Comparison of ENCODE assay signal across 9 mouse cellular contexts in the genomic region with DNA sequence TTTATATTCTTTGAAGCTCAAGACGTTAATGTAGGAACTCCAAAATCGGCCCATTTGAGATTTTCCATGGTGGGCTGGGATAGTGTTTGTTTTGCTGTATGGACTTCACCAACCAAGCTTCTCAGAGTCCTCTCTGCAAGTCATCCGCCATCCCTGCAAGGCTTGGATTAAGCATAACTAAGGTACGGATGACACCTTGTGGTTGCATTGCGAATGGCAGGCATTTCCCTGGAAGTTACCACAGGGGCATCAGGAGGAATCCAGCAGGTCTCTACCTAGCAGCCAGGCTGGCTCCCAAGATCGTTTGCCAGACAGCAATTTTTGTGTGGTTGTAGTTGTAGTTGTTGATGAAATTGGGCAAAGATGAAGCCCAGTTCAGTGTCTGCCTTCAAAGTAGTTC. TPM values are rescaled to one million over a fixed set of nuclear protein-coding genes. Genes with fewer than 3 reads are reported as not detected.
DNase-seq lines count a peak whose midpoint lies in the region; ATAC-seq and TF ChIP-seq lines count a peak whose summit lies in the region.
"Had no signal": no experiment of that assay in that cellular context is flagged by ENCODE, and none has a peak within 500 bp of the region (broad histone marks: within the 10 kb centered on the region; RNA-seq: fewer than 3 reads in every experiment).

No protein-coding gene starts in this region.

- no peak overlapping the region for H3K4me3 ChIP-seq in E14TG2a.4 (replicated peaks; ENCODE audit: low read length)
- H3K4me3 ChIP-seq in liver, postnatal 0 days (ENCODE audit: low read depth, low read length), result no peak overlapping the region
- H3K4me3 ChIP-seq: heart, embryonic 13.5 days had no signal

- H3K9ac ChIP-seq in liver, postnatal 0 days (replicated peaks), result no peak overlapping the region
- H3K9ac ChIP-seq: heart, embryonic 13.5 days had no signal

- H3K36me3 ChIP-seq in E14TG2a.4 (ENCODE audit: insufficient read depth, low read length), result no peaks in the 10 kb centered on the region
- no peaks in the 10 kb centered on the region for H3K36me3 ChIP-seq in liver, postnatal 0 days (replicated peaks; ENCODE audit: insufficient read depth, low read length)
- H3K36me3 ChIP-seq: heart, embryonic 13.5 days had no signal

- no peak overlapping the region for H3K4me2 ChIP-seq in liver, postnatal 0 days (ENCODE audit: low read depth, low read length)
- H3K4me2 ChIP-seq: heart, embryonic 13.5 days had no signal

- DNase-seq in adrenal gland, adult 8-10 months, result peak; percentile 76
- DNase-seq in embryo, embryonic 11.5 days (ENCODE audit: low read depth, low spot score), result peak; percentile 81
- peak; percentile 84 to 95 for DNase-seq in kidney, postnatal 25 days
- DNase-seq in liver, postnatal 0 days, result peak; percentile 81
- DNase-seq in retina, embryonic 14.5 days (ENCODE audit: low spot score), result peak; percentile 97
- DNase-seq in urinary bladder, adult 2 months (ENCODE audit: low spot score), result peak; percentile 71

- peaks cover 63% of the 10 kb centered on the region for H3K27me3 ChIP-seq in E14TG2a.4 (ENCODE audit: insufficient read depth, low read length)
- H3K27me3 ChIP-seq in liver, postnatal 0 days (ENCODE audit: insufficient read depth, low read length), result peaks cover 50% of the 10 kb centered on the region

- H3K4me1 ChIP-seq in E14TG2a.4 (replicated peaks; ENCODE audit: low read depth, low read length), result peaks cover 20% of the 10 kb centered on the region
- peaks cover 2% of the 10 kb centered on the region; the same call in 1 of the 2 replicates for H3K4me1 ChIP-seq in liver, postnatal 0 days (ENCODE audit: insufficient read depth)

- no peak for TF ChIP-seq EP300 in liver, postnatal 0 days (IDR thresholded peaks at IDR 0.05; ENCODE audit: low read depth)

- 6% methylated on average over 6 of the region's 6 CpGs for WGBS in liver, postnatal 0 days (ENCODE audit: insufficient replicate concordance)

- peak; percentile 86 for TF ChIP-seq CTCF in E14TG2a.4 (conservative IDR thresholded peaks at IDR 0.05; ENCODE audit: low read length)
- peak; percentile 93 for TF ChIP-seq CTCF in liver, postnatal 0 days (IDR thresholded peaks at IDR 0.05; ENCODE audit: low read depth)

- peak; percentile 67 for ATAC-seq in granulocyte monocyte progenitor cell, adult 5-6 weeks (replicated peaks; ENCODE audit: poor library complexity, severe bottlenecking)
- no peak for ATAC-seq in liver, postnatal 0 days

- no peak overlapping the region for H3K27ac ChIP-seq in liver, postnatal 0 days (ENCODE audit: low read depth)
- H3K27ac ChIP-seq: heart, embryonic 13.5 days had no signal

- peaks cover 6% of the 10 kb centered on the region; the same call in 1 of the 2 replicates for H3K9me3 ChIP-seq in E14TG2a.4 (ENCODE audit: low read length)
- H3K9me3 ChIP-seq in liver, postnatal 0 days (ENCODE audit: low read length), result no peaks in the 10 kb centered on the region
- H3K9me3 ChIP-seq: heart, embryonic 13.5 days had no signal

RNA-seq across cellular contexts. Expression of a gene that starts 2.0 kb away (rescaled TPM):
- total RNA-seq in adrenal gland, adult 8-10 months (2022), result under 1 TPM; 0.12 to 0.91 (median 0.64) TPM
- not detected in 2 replicates for total RNA-seq in granulocyte monocyte progenitor cell, adult 5-6 weeks (2014; fragmentation: Nextera tagmentation)
- total RNA-seq in granulocyte monocyte progenitor cell, adult 5-6 weeks (2017), result not detected in 2 replicates
- polyA plus RNA-seq in liver, postnatal 0 days (2015; fragmentation: Nextera tagmentation; extraction: Ambion mirVana), result 0.05 and 0.06 TPM in 2 replicates
- 2.4 and 3.3 TPM in 2 replicates for polyA plus RNA-seq in urinary bladder, adult 2 months (2012; rRNA removed)

RNA-seq across cellular contexts. Expression of a gene that starts 18.1 kb away (rescaled TPM):
- 1 to 10 TPM; 3.8 to 8.2 (median 5.1) TPM for total RNA-seq in adrenal gland, adult 8-10 months (2022)
- total RNA-seq in granulocyte monocyte progenitor cell, adult 5-6 weeks (2014; fragmentation: Nextera tagmentation), result not detected in 2 replicates
- total RNA-seq in granulocyte monocyte progenitor cell, adult 5-6 weeks (2017), result not detected in 2 replicates
- 0.81 and 1.1 TPM in 2 replicates for polyA plus RNA-seq in liver, postnatal 0 days (2015; fragmentation: Nextera tagmentation; extraction: Ambion mirVana)
- 3.5 and 4.5 TPM in 2 replicates for polyA plus RNA-seq in urinary bladder, adult 2 months (2012; rRNA removed)

Comparison
In these comparisons a context has a peak if more than half of its experiments do, and no peak if none do; other contexts are left out.
1. RNA of a gene that starts 18.1 kb away (total RNA-seq): 3.8 to 8.2 TPM in adrenal gland, adult 8-10 months; not detected in granulocyte monocyte progenitor cell, adult 5-6 weeks; every median in the first group is over 4 times any median in the second.
2. Peak in every context shown above with its lines, with median percentiles within 50 percentile points of each other: DNase-seq.